7 mouse cellular contexts compared by ENCODE assay signal in genomic region chr11:32456356-32456755, GRCm38 (mm10). TPM values are rescaled to one million over a fixed set of nuclear protein-coding genes. Genes with fewer than 3 reads are reported as not detected.
A peak's percentile ranks its signal among the peaks of the same experiment; 100 is the strongest.
DNase-seq lines count a peak whose midpoint lies in the region; ATAC-seq and TF ChIP-seq lines count a peak whose summit lies in the region.

No protein-coding gene starts in this region.

- no peaks in the 10 kb centered on the region for H3K9me3 ChIP-seq in neural tube, embryonic 11.5 days (ENCODE audit: control insufficient read depth, low read length)
- no peaks in the 10 kb centered on the region for H3K9me3 ChIP-seq in forebrain, embryonic 12.5 days
- no peaks in the 10 kb centered on the region for H3K9me3 ChIP-seq in limb, embryonic 15.5 days
- H3K9me3 ChIP-seq in stomach, postnatal 0 days (ENCODE audit: control insufficient read depth, low read length): no peaks in the 10 kb centered on the region

- ATAC-seq in neural tube, embryonic 11.5 days (ENCODE audit: insufficient read depth, low FRiP score, low TSS enrichment): no peak
- ATAC-seq in forebrain, embryonic 12.5 days (ENCODE audit: low FRiP score): no peak
- no peak for ATAC-seq in limb, embryonic 15.5 days (ENCODE audit: insufficient number of reproducible peaks, low FRiP score, low TSS enrichment, low read depth)
- ATAC-seq in stomach, postnatal 0 days (ENCODE audit: low FRiP score, low TSS enrichment): no peak

- TF ChIP-seq EP300 in stomach, postnatal 0 days (optimal IDR thresholded peaks at IDR 0.05): no peak

- intact Hi-C loops in left cerebral cortex, postnatal 36 days (cut with DNase I): loop anchor here (5.0 kb wide), 2 partner anchors 46 to 61 kb away; no protein-coding TSS in a partner anchor

- no peaks in the 10 kb centered on the region for H3K36me3 ChIP-seq in neural tube, embryonic 11.5 days (ENCODE audit: control insufficient read depth, insufficient read depth, low read length)
- H3K36me3 ChIP-seq in forebrain, embryonic 12.5 days (replicated peaks): no peaks in the 10 kb centered on the region
- no peaks in the 10 kb centered on the region for H3K36me3 ChIP-seq in limb, embryonic 15.5 days
- H3K36me3 ChIP-seq in stomach, postnatal 0 days (ENCODE audit: control insufficient read depth, insufficient read depth, low read length): no peaks in the 10 kb centered on the region

- H3K9ac ChIP-seq in neural tube, embryonic 11.5 days (ENCODE audit: low read length): peak overlapping the region; percentile 97
- peak overlapping the region; percentile 88 for H3K9ac ChIP-seq in forebrain, embryonic 12.5 days
- H3K9ac ChIP-seq in limb, embryonic 15.5 days: peak overlapping the region; percentile 95
- no peak overlapping the region; the same call in 1 of the 2 replicates for H3K9ac ChIP-seq in stomach, postnatal 0 days (ENCODE audit: low read length)

- H3K27me3 ChIP-seq in neural tube, embryonic 11.5 days (ENCODE audit: control insufficient read depth, insufficient read depth, low read length): no peaks in the 10 kb centered on the region
- peaks cover 5% of the 10 kb centered on the region for H3K27me3 ChIP-seq in forebrain, embryonic 12.5 days
- H3K27me3 ChIP-seq in limb, embryonic 15.5 days: no peaks in the 10 kb centered on the region
- no peaks in the 10 kb centered on the region for H3K27me3 ChIP-seq in stomach, postnatal 0 days (ENCODE audit: control insufficient read depth, insufficient read depth, low read length)

- WGBS in neural tube, embryonic 11.5 days: 11% methylated on average over 6 of the region's 6 CpGs
- 13% methylated on average over 6 of the region's 6 CpGs for WGBS in forebrain, embryonic 12.5 days
- WGBS in limb, embryonic 15.5 days: 6% methylated on average over 6 of the region's 6 CpGs
- 8% methylated on average over 6 of the region's 6 CpGs for WGBS in stomach, postnatal 0 days

- H3K4me1 ChIP-seq in neural tube, embryonic 11.5 days (ENCODE audit: control insufficient read depth, insufficient read depth, low read length): 0 out of 2 replicates have a peak, but pooled peaks cover 4% of the 10 kb centered on the region
- H3K4me1 ChIP-seq in forebrain, embryonic 12.5 days: peaks cover 20% of the 10 kb centered on the region
- H3K4me1 ChIP-seq in limb, embryonic 15.5 days: peaks cover 10% of the 10 kb centered on the region
- no peaks in the 10 kb centered on the region for H3K4me1 ChIP-seq in stomach, postnatal 0 days (replicated peaks; ENCODE audit: control insufficient read depth, insufficient read depth)

- TF ChIP-seq CTCF in stomach, postnatal 0 days (IDR thresholded peaks at IDR 0.05; ENCODE audit: low read depth): no peak

- peak overlapping the region; percentile 93 for H3K4me3 ChIP-seq in neural tube, embryonic 11.5 days (ENCODE audit: low read depth, low read length)
- peak overlapping the region; percentile 79 for H3K4me3 ChIP-seq in forebrain, embryonic 12.5 days (replicated peaks)
- H3K4me3 ChIP-seq in limb, embryonic 15.5 days: peak overlapping the region; percentile 81
- peak overlapping the region; percentile 94 for H3K4me3 ChIP-seq in stomach, postnatal 0 days (ENCODE audit: low read depth, low read length)

- peak overlapping the region; percentile 84 for H3K4me2 ChIP-seq in neural tube, embryonic 11.5 days (ENCODE audit: low read depth)
- peak overlapping the region; percentile 92 for H3K4me2 ChIP-seq in forebrain, embryonic 12.5 days
- peak overlapping the region; percentile 84 for H3K4me2 ChIP-seq in limb, embryonic 15.5 days
- H3K4me2 ChIP-seq in stomach, postnatal 0 days (replicated peaks; ENCODE audit: low read depth): peak overlapping the region; percentile 93

- H3K27ac ChIP-seq in neural tube, embryonic 11.5 days (ENCODE audit: low read depth, low read length): no peak overlapping the region
- no peak overlapping the region for H3K27ac ChIP-seq in forebrain, embryonic 12.5 days
- peak overlapping the region; percentile 99 for H3K27ac ChIP-seq in limb, embryonic 15.5 days
- H3K27ac ChIP-seq in stomach, postnatal 0 days (replicated peaks): no peak overlapping the region

- no peak for DNase-seq in neural tube, embryonic 11.5 days (ENCODE audit: low spot score)
- no peak for DNase-seq in neural tube, embryonic 10.5 days (ENCODE audit: extremely low spot score, low spot score)
- DNase-seq in stomach, postnatal 0 days (ENCODE audit: low spot score): no peak
- no peak for DNase-seq in left cerebral cortex, postnatal 36 days (ENCODE audit: low spot score in 2 of 2)
- DNase-seq in thymus, adult 18-20 months: no peak

RNA-seq across cellular contexts. Expression of gene Ubtd2, which starts 1.2 kb away (rescaled TPM):
- polyA plus RNA-seq in neural tube, embryonic 11.5 days (2014; fragmentation: Nextera tagmentation; extraction: Ambion mirVana): 61.4 and 72.6 TPM in 2 replicates
- 68.3 and 72.7 TPM in 2 replicates for polyA plus RNA-seq in forebrain, embryonic 12.5 days (2016; fragmentation: Nextera tagmentation; extraction: Ambion mirVana)
- polyA plus RNA-seq in limb, embryonic 15.5 days (2015; fragmentation: Nextera tagmentation; extraction: Ambion mirVana): 90.6 and 97.1 TPM in 2 replicates
- polyA plus RNA-seq in stomach, postnatal 0 days (2015; fragmentation: Nextera tagmentation; extraction: Ambion mirVana): 16.7 and 18.6 TPM in 2 replicates
- 10 to 100 TPM; 56.9 to 57.4 TPM for total RNA-seq in left cerebral cortex, postnatal 36 days (2021)
